Mouse (Mus musculus): ENCODE measurements around the gene Prelid3b. TPM values are rescaled to one million over a fixed set of nuclear protein-coding genes. Genes with fewer than 3 reads are reported as not detected.
A peak's percentile ranks its signal among the peaks of the same experiment; 100 is the strongest.

The Prelid3b gene
- polyA plus RNA-seq, 1 experiment from 2014 or later, result 117 TPM

DNA sequence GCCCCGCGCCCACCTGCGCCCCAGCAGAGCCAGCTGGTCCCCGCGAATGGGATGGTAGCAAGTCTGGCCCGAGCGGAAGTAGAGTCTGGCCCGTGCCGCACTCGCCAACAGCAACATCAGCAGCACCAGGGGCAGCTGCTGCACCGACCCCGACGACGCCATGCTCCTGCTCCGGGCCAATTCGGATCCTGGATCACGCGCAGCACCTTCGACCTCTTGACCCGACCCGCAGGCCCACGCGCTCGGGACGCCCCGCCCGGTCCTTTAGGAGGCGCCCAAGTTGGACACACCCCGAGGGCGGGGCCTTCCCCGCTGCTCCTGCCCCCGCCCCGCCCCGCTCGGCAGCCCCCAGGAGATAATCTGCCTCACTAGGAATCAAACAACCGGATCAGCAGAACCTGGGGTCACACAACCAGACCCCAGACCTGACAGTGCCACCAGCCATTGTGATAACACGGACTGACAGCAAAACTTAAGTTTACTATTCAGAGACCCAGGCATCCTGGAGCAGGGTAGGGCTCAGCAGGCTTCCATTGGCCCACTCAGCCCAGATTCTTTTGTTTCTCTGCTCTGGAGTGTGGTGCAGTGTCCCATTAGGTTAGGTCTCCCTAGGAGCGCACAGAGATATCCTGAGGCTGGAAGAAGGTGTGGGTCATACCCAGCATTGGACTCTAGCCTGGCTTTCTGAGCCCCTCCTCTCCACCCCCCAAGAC lies 34.0 kb downstream of the Prelid3b start, which contains the start of gene Ctsz:
Gene Ctsz (minus strand): TSS at position 303 of the 713 bp plus-strand sequence.
- TF ChIP-seq CTCF (IDR thresholded peaks at IDR 0.05; ENCODE audit: low read depth), result no peak
- under 1% methylated on average over 38 of the region's 38 CpGs for WGBS
- Histone ChIP-seq H3K9ac (peak within 1 kb of the TSS; percentile 65), H3K4me2 (peak within 1 kb of the TSS; percentile 82), H3K36me3 (ENCODE audit: insufficient read depth) (peaks cover 8% of the 10 kb centered on the region; the same call in 1 of the 2 replicates), H3K27ac (ENCODE audit: low read depth) (peak within 1 kb of the TSS; percentile 50; the same call in 1 of the 2 replicates), H3K27me3 (ENCODE audit: insufficient read depth, low read length) (no peaks in the 10 kb centered on the region), H3K4me3 (ENCODE audit: low read depth, low read length) (peak within 1 kb of the TSS; percentile 64), H3K4me1 (ENCODE audit: insufficient read depth) (peaks cover 26% of the 10 kb centered on the region), H3K9me3 (ENCODE audit: low read depth, low read length) (no peaks in the 10 kb centered on the region)
- peak; percentile 76 for ATAC-seq (ENCODE audit: insufficient read depth)
- peak; percentile 79 for DNase-seq

DNA sequence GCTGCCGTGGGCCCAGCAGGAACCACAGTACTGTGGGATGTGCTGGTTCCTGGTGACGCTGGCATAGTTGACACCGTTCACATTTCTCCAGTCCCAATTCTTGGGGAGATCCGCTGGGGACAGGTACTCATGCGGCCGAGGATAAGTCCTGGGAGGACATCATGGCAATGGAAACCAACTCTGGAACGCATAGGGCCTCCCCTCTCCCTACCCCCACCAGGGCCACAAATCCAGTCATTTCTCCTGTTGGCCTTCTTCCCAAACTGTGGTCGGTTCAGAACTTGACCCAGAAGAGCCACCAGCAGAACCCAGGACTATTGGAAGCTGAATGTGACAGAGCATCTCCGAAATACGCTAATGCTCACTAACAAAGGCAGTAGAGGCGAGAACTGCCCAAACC lies 34.7 kb downstream of the Prelid3b start:
- H3K4me3 ChIP-seq (ENCODE audit: low read depth, low read length), result peak overlapping the region; percentile 64
- TF ChIP-seq CTCF (IDR thresholded peaks at IDR 0.05; ENCODE audit: low read depth), result no peak
- no peaks in the 10 kb centered on the region for H3K9me3 ChIP-seq (ENCODE audit: low read depth, low read length)
- H3K36me3 ChIP-seq (ENCODE audit: insufficient read depth), result peaks cover 13% of the 10 kb centered on the region; the same call in 1 of the 2 replicates
- whole genome bisulfite sequencing, result 60% methylated on average over 11 of the region's 11 CpGs
- H3K27ac ChIP-seq (ENCODE audit: low read depth), result peak overlapping the region; percentile 50; the same call in 1 of the 2 replicates
- H3K27me3 ChIP-seq (ENCODE audit: insufficient read depth, low read length), result no peaks in the 10 kb centered on the region
- H3K4me1 ChIP-seq (ENCODE audit: insufficient read depth), result peaks cover 26% of the 10 kb centered on the region
- ATAC-seq (ENCODE audit: insufficient read depth) (no peak), DNase-seq (no peak)
- peak overlapping the region; percentile 65 for H3K9ac ChIP-seq
- H3K4me2 ChIP-seq, result peak overlapping the region; percentile 82

DNA sequence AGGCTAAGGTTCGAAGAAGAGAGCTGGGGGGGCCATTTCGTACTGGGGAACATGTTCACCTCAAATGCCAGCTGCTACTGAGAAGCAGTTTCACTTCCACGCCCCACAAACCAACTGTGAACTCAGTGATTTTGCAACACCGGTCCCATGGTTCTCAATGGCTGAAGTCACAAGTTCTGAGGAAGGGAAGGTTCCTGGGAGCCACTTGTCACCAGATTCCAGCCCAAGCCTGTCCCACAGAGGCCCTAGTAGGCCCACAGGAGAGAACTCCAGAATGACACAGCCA lies 35.2 kb downstream of the Prelid3b start:
- WGBS, result 90% methylated on average over 4 of the region's 4 CpGs
- Histone ChIP-seq H3K4me2 (peak overlapping the region; percentile 82), H3K36me3 (ENCODE audit: insufficient read depth) (peaks cover 17% of the 10 kb centered on the region; the same call in 1 of the 2 replicates), H3K4me3 (ENCODE audit: low read depth, low read length) (peak overlapping the region; percentile 64; the same call in 1 of the 2 replicates), H3K9me3 (ENCODE audit: low read depth, low read length) (no peaks in the 10 kb centered on the region), H3K27me3 (ENCODE audit: insufficient read depth, low read length) (no peaks in the 10 kb centered on the region), H3K4me1 (ENCODE audit: insufficient read depth) (peaks cover 21% of the 10 kb centered on the region), H3K27ac (ENCODE audit: low read depth) (no peak overlapping the region), H3K9ac (peak overlapping the region; percentile 65; the same call in 1 of the 2 replicates)
- TF ChIP-seq CTCF (IDR thresholded peaks at IDR 0.05; ENCODE audit: low read depth), result no peak
- ATAC-seq (ENCODE audit: insufficient read depth) (no peak), DNase-seq (no peak)

DNA sequence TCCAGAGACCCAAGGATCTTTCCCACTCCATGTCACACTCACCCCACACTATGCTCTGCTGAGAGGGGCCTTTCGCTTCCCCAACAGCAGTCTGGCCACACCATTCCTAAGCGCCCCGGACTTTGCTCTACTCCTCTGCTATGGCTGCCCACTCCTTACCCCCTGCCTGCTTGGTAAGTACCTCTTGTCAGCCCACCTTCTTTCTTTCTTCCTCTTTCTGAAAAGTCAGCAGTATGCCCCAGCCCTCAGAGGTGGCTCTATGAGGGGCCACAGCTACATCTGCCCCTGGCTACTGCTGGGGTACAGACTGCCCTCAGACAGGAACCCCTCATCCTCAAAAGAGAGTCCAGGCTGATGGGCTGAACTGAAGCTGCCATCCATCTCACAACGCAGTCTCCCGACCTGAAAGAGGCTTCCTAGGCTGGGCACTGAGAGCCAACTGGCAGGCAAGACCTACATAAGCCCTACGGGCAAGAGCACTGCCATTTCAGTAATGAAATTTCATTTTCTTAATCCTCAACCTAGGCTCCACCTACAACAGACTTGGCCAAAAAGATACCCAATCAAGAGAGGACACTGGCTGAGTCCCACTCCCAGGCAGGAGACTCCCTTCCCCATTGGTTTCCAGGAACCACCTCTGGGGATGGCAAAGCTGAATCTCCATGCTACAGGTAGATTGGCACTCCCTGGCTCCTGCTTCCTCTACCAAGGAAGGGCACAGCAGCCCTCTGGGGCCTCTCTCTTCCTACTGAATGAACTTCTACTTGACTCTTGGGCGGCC lies 35.8 kb downstream of the Prelid3b start:
- Histone ChIP-seq H3K4me1 (ENCODE audit: insufficient read depth) (peaks cover 21% of the 10 kb centered on the region), H3K9me3 (ENCODE audit: low read depth, low read length) (no peaks in the 10 kb centered on the region), H3K4me3 (ENCODE audit: low read depth, low read length) (no peak overlapping the region), H3K4me2 (no peak overlapping the region), H3K27ac (ENCODE audit: low read depth) (no peak overlapping the region), H3K27me3 (ENCODE audit: insufficient read depth, low read length) (no peaks in the 10 kb centered on the region), H3K9ac (no peak overlapping the region), H3K36me3 (ENCODE audit: insufficient read depth) (peaks cover 21% of the 10 kb centered on the region; the same call in 1 of the 2 replicates)
- ATAC-seq (ENCODE audit: insufficient read depth) (no peak), DNase-seq (no peak)
- TF ChIP-seq CTCF (IDR thresholded peaks at IDR 0.05; ENCODE audit: low read depth), result no peak
- 91% methylated on average over 7 of the region's 7 CpGs for WGBS

DNA sequence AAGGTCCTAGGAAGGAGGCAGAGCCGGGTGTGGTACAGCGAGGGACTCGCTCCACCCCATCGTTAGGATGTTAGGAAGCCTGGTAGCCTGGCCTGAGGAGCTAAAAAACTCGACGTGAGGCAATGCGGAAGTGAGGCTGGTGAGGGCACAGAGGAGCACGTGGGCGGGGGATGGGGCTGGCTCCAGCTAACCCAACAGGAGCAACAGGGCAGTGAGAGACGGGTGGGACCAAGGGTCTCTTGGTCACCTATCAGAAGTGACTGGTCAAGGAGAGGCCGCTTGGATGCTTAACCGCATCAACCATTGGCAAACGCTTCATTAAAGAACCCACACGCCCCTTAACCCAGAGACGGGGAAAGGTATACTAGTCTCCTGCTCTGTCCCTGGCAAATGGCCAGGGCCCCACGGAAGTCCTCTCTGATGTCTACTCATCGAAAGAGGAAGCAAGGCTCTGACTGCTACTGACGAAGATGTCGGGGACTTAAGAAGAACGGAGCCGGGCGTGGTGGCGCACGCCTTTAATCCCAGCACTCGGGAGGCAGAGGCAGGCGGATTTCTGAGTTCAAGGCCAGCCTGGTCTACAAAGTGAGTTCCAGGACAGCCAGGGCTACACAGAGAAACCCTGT lies 36.7 kb downstream of the Prelid3b start:
- Histone ChIP-seq H3K4me2 (no peak overlapping the region), H3K9me3 (ENCODE audit: low read depth, low read length) (no peaks in the 10 kb centered on the region), H3K36me3 (ENCODE audit: insufficient read depth) (peaks cover 21% of the 10 kb centered on the region; the same call in 1 of the 2 replicates), H3K4me1 (ENCODE audit: insufficient read depth) (peaks cover 16% of the 10 kb centered on the region), H3K27ac (ENCODE audit: low read depth) (no peak overlapping the region), H3K4me3 (ENCODE audit: low read depth, low read length) (no peak overlapping the region), H3K9ac (no peak overlapping the region), H3K27me3 (ENCODE audit: insufficient read depth, low read length) (no peaks in the 10 kb centered on the region)
- TF ChIP-seq CTCF (IDR thresholded peaks at IDR 0.05; ENCODE audit: low read depth), result no peak
- 85% methylated on average over 26 of the region's 26 CpGs for WGBS
- ATAC-seq (ENCODE audit: insufficient read depth) (no peak), DNase-seq (no peak)

DNA sequence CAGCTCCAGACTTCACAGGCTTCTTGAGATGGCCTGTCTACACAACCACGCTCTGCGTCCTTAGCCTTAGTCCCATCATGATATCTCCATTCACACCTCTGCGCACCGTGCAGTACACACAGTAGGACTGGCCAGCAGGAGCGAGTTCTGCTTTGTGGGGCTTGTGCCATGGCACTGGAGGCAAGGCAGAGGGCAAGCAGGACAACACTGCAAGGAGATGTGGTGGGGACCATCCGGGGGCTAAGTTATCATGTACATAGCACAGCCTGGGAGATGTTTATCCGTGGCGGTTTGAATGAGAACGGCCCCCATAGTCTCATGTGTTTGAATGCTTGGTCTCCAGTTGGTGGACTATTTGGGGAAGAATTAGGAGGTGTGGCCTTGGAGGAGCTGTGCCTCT lies 37.9 kb downstream of the Prelid3b start:
- 95% methylated on average over 9 of the region's 9 CpGs for WGBS
- ATAC-seq (ENCODE audit: insufficient read depth), result no peak
- H3K4me1 ChIP-seq (ENCODE audit: insufficient read depth), result peaks cover 16% of the 10 kb centered on the region

More for the DNA sequence above, 37.9 kb downstream of the Prelid3b start:
- Histone ChIP-seq H3K36me3 (ENCODE audit: insufficient read depth) (peaks cover 28% of the 10 kb centered on the region; the same call in 1 of the 2 replicates), H3K27me3 (ENCODE audit: insufficient read depth, low read length) (no peaks in the 10 kb centered on the region), H3K27ac (ENCODE audit: low read depth) (no peak overlapping the region), H3K4me3 (ENCODE audit: low read depth, low read length) (no peak overlapping the region), H3K4me2 (no peak overlapping the region), H3K9ac (no peak overlapping the region), H3K9me3 (ENCODE audit: low read depth, low read length) (no peaks in the 10 kb centered on the region)
- DNase-seq, result no peak
- TF ChIP-seq CTCF (IDR thresholded peaks at IDR 0.05; ENCODE audit: low read depth), result no peak
